Mouse (Mus musculus): Measurements from ENCODE around the gene Tmem132c. TPM values are rescaled to one million over a fixed set of nuclear protein-coding genes. Genes with fewer than 3 reads are reported as not detected.
A peak's percentile ranks its signal among the peaks of the same experiment; 100 is the strongest.

Tmem132c gene
- polyA plus RNA-seq, 1 experiment from 2014 or later: 0.39 TPM

DNA sequence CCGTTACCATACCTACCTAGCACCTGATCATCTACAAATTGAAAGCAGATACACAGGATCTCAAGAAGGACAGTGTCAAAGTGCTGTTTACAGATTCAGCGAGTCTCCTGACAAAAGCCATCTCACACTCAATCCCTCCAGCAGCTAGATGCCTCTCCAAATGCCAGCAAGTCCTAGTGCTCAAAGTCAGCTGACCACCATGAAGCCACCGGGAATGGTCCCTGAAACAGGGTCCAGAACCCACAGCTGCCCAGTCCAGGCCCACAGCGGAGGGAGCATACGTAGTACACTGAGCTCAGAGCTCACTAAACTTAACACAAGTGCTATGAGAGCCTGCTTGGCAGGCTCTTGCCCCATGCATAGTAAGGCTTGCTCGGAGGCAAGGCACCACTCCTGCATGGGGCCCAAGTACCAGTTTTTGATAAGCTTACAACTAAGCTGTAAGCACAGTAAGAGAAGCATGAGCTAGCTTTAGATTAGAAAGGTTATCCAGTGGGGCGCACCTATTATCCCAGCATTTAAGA lies 367.6 kb downstream of the Tmem132c start:
- no peak overlapping the region for H3K9ac ChIP-seq (ENCODE audit: low read depth, low read length)
- H3K36me3 ChIP-seq (ENCODE audit: control insufficient read depth, insufficient read depth, low read length): peaks cover 11% of the 10 kb centered on the region; the same call in 1 of the 2 replicates
- H3K4me2 ChIP-seq (ENCODE audit: low read depth, low read length): no peak overlapping the region
- no peak overlapping the region for H3K27ac ChIP-seq (ENCODE audit: low read length)
- H3K4me1 ChIP-seq (ENCODE audit: control insufficient read depth, insufficient read depth, low read length): peaks cover 23% of the 10 kb centered on the region
- no peaks in the 10 kb centered on the region for H3K27me3 ChIP-seq (replicated peaks; ENCODE audit: control insufficient read depth, insufficient read depth, low read length)
- no peaks in the 10 kb centered on the region for H3K9me3 ChIP-seq (ENCODE audit: control insufficient read depth, low read length)
- ATAC-seq: peak; percentile 31
- WGBS: 86% methylated on average over 7 of the region's 7 CpGs
- H3K4me3 ChIP-seq (ENCODE audit: low read length): no peak overlapping the region

DNA sequence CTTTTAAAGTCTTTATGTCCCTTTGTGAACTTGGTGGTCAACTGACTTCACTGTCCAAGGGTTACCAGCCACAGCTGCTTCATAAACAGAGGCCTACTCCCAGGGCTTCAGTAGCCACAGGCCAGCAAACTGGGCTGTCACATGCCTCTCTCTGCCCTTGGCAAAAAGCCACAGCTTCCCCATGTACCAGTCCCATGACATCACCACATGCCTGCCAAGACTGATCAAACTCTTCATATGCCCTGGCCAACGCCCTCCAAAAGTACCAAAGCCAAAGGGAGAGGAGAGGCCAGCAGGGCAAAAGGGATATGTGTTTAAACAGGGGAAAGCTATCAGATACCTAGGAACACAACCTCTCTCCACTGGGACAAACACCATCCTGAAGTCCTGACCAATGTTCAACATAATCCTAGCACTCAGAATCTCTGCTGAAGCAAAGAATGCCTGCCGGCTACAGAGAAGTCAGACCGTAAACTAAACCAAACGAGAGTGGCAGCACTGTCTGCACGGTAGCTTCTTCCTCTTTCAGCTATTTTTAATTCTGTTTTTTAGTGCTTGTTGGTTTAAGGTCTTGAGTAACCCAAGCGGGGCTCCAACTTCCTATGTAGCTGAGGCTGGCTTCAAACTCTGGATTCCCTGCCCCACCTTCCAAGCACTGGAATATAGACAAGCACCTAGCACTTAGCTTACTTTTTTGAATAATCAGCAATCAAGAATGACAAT lies 369.3 kb downstream of the Tmem132c start:
- Histone ChIP-seq H3K36me3 (ENCODE audit: control insufficient read depth, insufficient read depth, low read length) (peaks cover 7% of the 10 kb centered on the region; the same call in 1 of the 2 replicates), H3K9me3 (ENCODE audit: control insufficient read depth, low read length) (no peaks in the 10 kb centered on the region), H3K4me2 (ENCODE audit: low read depth, low read length) (no peak overlapping the region), H3K27me3 (replicated peaks; ENCODE audit: control insufficient read depth, insufficient read depth, low read length) (no peaks in the 10 kb centered on the region), H3K4me3 (ENCODE audit: low read length) (no peak overlapping the region), H3K4me1 (ENCODE audit: control insufficient read depth, insufficient read depth, low read length) (peaks cover 39% of the 10 kb centered on the region), H3K27ac (ENCODE audit: low read length) (0 out of 2 replicates have a peak overlapping the region, but pooled peaks have one; percentile 18), H3K9ac (ENCODE audit: low read depth, low read length) (no peak overlapping the region)
- 63% methylated on average over 6 of the region's 6 CpGs for WGBS
- no peak for ATAC-seq

DNA sequence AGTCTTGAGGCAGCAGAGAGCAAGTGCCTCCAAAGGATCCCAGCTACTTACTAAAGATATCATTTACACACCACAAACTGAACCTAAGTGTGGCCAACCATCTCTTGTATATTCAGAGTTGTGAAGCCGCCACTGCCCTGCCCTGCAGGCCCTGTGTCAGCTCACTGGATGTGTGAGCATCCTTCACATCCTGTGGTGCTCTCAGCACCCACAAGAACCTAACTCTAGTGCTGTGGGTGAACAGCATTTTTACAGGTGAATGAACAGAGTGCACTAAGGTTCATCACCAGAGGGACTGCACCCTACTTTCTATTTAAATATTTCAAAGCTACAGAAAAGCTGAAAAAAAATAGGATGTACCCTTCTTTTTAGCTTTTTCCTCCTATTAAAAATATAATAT lies 370.3 kb downstream of the Tmem132c start:
- Histone ChIP-seq H3K27me3 (replicated peaks; ENCODE audit: control insufficient read depth, insufficient read depth, low read length) (no peaks in the 10 kb centered on the region), H3K4me2 (ENCODE audit: low read depth, low read length) (no peak overlapping the region), H3K4me3 (ENCODE audit: low read length) (no peak overlapping the region), H3K27ac (ENCODE audit: low read length) (no peak overlapping the region), H3K36me3 (ENCODE audit: control insufficient read depth, insufficient read depth, low read length) (peaks cover 7% of the 10 kb centered on the region; the same call in 1 of the 2 replicates), H3K9ac (ENCODE audit: low read depth, low read length) (no peak overlapping the region), H3K9me3 (ENCODE audit: control insufficient read depth, low read length) (no peaks in the 10 kb centered on the region), H3K4me1 (ENCODE audit: control insufficient read depth, insufficient read depth, low read length) (peaks cover 44% of the 10 kb centered on the region)
- WGBS: 82% methylated on average over 1 of the region's 1 CpGs
- no peak for ATAC-seq

DNA sequence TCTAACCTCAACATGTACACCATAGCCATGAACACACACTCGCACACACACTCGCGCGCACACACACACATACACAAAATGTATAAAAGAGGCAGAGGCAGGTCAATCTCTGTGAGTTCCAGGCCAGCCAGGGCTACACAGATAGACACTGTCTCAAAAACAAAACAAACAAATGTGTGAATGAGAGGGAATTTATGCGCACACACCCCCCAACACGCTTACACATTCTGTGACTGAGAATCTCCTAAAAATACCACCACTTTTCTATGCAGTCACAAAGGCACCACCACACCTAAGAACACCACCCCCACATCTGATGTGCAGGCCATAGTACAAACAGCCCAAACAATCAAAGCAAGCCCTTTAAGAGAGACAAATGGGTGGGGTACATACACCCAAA lies 370.8 kb downstream of the Tmem132c start:
- no peak for ATAC-seq
- no peak overlapping the region for H3K9ac ChIP-seq (ENCODE audit: low read depth, low read length)
- no peaks in the 10 kb centered on the region for H3K27me3 ChIP-seq (replicated peaks; ENCODE audit: control insufficient read depth, insufficient read depth, low read length)
- peaks cover 4% of the 10 kb centered on the region; the same call in 1 of the 2 replicates for H3K36me3 ChIP-seq (ENCODE audit: control insufficient read depth, insufficient read depth, low read length)
- no peak overlapping the region for H3K4me3 ChIP-seq (ENCODE audit: low read length)
- H3K27ac ChIP-seq (ENCODE audit: low read length): no peak overlapping the region
- no peak overlapping the region for H3K4me2 ChIP-seq (ENCODE audit: low read depth, low read length)
- H3K9me3 ChIP-seq (ENCODE audit: control insufficient read depth, low read length): no peaks in the 10 kb centered on the region
- WGBS: 95% methylated on average over 6 of the region's 6 CpGs
- H3K4me1 ChIP-seq (ENCODE audit: control insufficient read depth, insufficient read depth, low read length): peaks cover 44% of the 10 kb centered on the region

Measured in intestine, embryonic 16.5 days (tissue).